Mouse (Mus musculus): ENCODE measurements around the gene Duox1. TPM values are rescaled to one million over a fixed set of nuclear protein-coding genes. Genes with fewer than 3 reads are reported as not detected.

Duox1 gene
- polyA plus RNA-seq, 1 experiment = not detected

DNA sequence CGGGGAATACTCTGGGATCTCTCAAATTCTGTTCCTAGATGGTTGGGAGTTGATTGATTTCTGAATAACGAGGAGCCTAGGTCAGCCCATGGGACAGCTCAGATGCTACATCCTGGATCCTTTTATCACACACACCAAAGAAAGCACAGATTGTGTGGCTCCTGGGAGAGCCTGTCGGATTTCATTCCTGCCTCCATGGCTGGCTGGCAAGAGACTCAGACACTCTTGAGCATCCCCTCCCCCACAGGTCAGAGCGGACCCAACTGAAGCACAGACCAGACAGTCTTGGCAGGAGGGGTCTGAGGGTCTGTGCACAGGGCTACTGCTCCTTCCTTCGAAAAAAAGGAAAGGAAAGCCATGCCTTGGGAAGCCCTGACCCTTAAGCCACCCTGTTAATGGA is 51.2 kb downstream of the Duox1 start:
- H3K27me3 ChIP-seq (ENCODE audit: control insufficient read depth) = no peaks in the 10 kb centered on the region
- TF ChIP-seq TAL1 (IDR thresholded peaks at IDR 0.05; ENCODE audit: low read length) = no peak
- no peak for TF ChIP-seq GATA1 (IDR thresholded peaks at IDR 0.05; ENCODE audit: low read length)
- no peaks in the 10 kb centered on the region for H3K9me3 ChIP-seq (ENCODE audit: control insufficient read depth, low read length)
- H3K36me3 ChIP-seq (ENCODE audit: control insufficient read depth) = peaks cover 43% of the 10 kb centered on the region
- H3K4me1 ChIP-seq (ENCODE audit: control insufficient read depth) = peaks cover 82% of the 10 kb centered on the region
- no peak overlapping the region for H3K4me3 ChIP-seq (replicated peaks)

DNA sequence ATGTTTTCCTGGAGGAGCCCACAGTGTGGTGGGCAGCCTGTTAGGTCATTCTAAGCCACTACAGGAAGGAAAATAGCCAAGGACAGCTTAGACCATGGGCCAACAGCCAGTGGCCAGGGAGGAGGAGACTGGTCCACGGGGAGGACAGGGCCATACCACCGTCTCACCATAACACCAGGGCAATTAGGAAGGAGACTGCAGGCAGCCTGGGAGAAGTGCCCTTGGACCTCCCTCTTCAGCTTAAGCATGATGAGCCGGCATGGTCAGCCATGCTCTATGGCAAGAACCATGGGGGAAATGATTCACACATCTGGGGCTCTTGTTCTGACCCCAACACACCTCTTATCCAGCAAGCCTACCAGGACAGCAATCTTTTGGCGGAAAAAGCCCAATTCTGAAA is 51.7 kb downstream of the Duox1 start:
- TF ChIP-seq GATA1 (IDR thresholded peaks at IDR 0.05; ENCODE audit: low read length) (no peak), TAL1 (IDR thresholded peaks at IDR 0.05; ENCODE audit: low read length) (no peak)
- no peaks in the 10 kb centered on the region for H3K27me3 ChIP-seq (ENCODE audit: control insufficient read depth)
- peak overlapping the region; percentile 79 for H3K4me3 ChIP-seq (replicated peaks)
- H3K9me3 ChIP-seq (ENCODE audit: control insufficient read depth, low read length) = no peaks in the 10 kb centered on the region
- H3K36me3 ChIP-seq (ENCODE audit: control insufficient read depth) = peaks cover 38% of the 10 kb centered on the region
- peaks cover 79% of the 10 kb centered on the region for H3K4me1 ChIP-seq (ENCODE audit: control insufficient read depth)

DNA sequence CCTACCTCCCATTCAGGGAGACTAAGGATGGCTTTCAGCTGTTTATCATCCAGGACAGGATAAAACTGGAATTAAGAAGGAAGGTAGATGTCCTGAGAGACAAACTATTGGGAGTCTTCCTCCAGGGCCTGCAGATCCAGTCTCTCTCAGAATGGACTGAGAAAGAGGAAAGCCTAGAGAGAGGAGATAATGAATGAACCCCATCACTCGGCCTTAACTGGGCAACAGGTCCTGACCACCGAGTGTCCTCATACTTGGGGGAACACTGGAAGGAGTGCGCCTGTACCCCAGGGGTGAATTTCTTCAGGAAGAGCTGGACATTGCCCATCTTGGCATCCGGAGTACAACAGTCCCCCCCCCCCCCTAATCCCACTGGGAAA is 52.2 kb downstream of the Duox1 start:
- TF ChIP-seq GATA1 (IDR thresholded peaks at IDR 0.05; ENCODE audit: low read length) (no peak), TAL1 (IDR thresholded peaks at IDR 0.05; ENCODE audit: low read length) (no peak)
- Histone ChIP-seq H3K36me3 (ENCODE audit: control insufficient read depth) (peaks cover 34% of the 10 kb centered on the region), H3K4me3 (replicated peaks) (peak overlapping the region; percentile 79), H3K4me1 (ENCODE audit: control insufficient read depth) (peaks cover 76% of the 10 kb centered on the region), H3K27me3 (ENCODE audit: control insufficient read depth) (no peaks in the 10 kb centered on the region), H3K9me3 (ENCODE audit: control insufficient read depth, low read length) (no peaks in the 10 kb centered on the region)

DNA sequence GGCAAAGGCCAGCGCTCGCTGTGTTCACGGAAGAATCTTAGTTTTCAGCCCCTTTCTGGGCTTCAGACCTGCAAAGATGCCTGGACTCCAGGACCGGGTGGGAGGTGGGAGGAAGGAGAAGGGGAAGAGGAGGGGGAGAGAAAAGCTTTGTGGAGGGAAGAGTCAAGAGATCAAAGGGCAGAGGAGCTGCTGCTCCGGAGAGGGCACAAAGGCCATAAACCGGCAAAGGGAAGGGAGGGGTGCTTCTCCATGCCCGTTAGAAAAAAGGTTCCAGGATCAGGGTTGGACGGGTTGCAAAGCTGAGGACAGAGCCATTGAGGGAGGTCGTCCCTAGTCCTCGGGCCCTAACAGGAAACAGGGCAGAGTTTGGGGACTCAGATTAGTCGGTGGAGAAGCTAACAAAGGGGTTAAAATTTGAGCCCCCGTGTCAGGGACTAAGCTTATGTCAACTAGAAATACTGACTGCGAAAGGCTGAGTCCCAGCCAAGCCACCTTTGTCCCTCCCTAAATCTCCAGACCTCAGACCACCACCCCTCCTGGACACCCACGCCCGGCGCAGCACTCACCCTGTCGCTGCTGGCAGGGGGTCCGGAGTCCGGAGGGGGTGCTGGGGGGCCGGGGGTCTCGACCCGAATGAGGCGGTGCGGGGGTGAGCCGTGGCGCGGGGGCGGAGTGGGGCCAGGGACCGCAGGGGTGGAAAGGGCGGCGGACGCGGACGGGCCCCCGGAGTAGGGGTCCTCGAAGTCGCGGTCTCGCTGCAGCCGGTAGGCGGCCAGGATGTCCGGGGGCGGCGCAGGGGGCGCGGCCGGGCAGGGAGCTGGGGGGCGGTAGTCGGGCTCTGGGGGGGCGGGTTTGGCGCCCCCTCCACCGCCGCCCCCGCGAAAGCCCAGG is 52.9 kb downstream of the Duox1 start:
- Histone ChIP-seq H3K4me3 (replicated peaks) (peak overlapping the region; percentile 79), H3K9me3 (ENCODE audit: control insufficient read depth, low read length) (no peaks in the 10 kb centered on the region), H3K27me3 (ENCODE audit: control insufficient read depth) (no peaks in the 10 kb centered on the region), H3K4me1 (ENCODE audit: control insufficient read depth) (peaks cover 71% of the 10 kb centered on the region), H3K36me3 (ENCODE audit: control insufficient read depth) (peaks cover 27% of the 10 kb centered on the region)
- no peak for TF ChIP-seq TAL1 (IDR thresholded peaks at IDR 0.05; ENCODE audit: low read length)
- no peak for TF ChIP-seq GATA1 (IDR thresholded peaks at IDR 0.05; ENCODE audit: low read length)

DNA sequence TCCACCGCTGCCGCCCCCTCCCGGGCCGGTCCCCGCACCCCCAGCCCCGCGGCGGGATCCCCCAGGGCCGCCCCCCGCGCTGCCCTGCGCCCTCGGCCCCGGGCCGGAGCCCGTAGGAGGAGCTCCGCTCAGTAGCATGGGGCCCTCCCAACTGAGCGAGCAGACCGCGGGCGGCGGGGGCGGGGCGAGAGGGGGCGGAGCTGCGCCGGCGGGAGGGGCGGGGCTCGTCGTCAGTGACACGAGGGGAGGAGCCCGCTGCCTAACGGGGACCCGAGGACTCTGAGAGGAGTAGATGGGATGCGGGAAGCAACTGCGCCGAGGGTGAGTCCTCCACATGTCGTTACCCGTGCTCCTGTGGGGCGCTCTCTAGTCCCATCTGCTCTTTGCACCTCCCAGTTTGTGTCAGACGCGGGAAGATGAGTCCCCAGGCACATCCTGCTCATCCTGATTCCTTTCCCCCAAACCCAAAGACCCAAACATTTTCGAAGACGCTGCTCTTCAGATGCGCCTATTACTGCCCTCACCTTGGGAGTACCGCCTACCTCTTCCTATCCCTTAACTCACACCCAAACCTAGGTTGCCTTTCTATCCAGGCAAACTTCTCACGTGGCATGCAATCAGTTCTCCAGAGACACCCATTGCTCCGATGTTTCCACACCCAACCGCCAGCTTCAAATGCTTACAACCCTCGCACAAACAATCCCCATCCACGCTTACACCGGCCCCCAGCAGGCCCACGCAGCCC is 53.7 kb downstream of the Duox1 start, which contains the start of gene Shf:
TSS of gene Shf (minus strand) at position 168 of the 745 bp plus-strand sequence.
- Histone ChIP-seq H3K4me1 (ENCODE audit: control insufficient read depth) (peaks cover 63% of the 10 kb centered on the region), H3K27me3 (ENCODE audit: control insufficient read depth) (no peaks in the 10 kb centered on the region), H3K9me3 (ENCODE audit: control insufficient read depth, low read length) (no peaks in the 10 kb centered on the region), H3K36me3 (ENCODE audit: control insufficient read depth) (peaks cover 19% of the 10 kb centered on the region), H3K4me3 (replicated peaks) (peak within 1 kb of the TSS; percentile 79)
- TF ChIP-seq TAL1 (IDR thresholded peaks at IDR 0.05; ENCODE audit: low read length) = no peak
- no peak for TF ChIP-seq GATA1 (IDR thresholded peaks at IDR 0.05; ENCODE audit: low read length)

DNA sequence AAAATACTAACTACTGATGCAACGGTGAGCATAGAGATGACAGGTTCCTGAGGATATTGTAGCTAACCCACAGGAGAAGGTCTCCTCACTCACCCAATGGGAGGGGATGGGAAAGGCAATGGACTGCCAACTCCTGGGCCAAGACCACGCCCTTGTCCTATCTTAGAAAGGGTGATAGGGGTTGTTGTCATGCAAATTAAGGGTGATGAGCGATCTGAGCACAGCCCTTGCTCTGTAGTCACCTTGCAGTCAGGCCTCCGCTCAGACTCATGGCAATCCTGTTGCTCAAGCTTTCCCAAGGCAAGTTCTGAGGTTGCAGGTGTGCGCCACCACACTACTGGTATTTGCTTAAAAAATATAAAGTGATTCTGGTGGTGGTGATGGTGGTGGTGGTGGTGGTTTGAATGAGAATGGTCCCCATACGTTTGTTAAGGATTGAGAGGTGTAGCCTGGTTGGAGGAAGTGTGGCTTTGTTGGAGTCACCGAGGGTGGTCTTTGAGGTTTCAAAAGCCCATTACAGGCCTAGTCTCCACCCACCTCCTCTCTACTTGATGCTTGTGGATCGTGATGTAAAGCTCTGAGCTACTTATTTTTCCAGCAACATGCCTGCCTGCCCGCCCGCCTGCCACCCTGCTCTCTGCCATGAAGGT is 54.8 kb downstream of the Duox1 start:
- no peaks in the 10 kb centered on the region for H3K9me3 ChIP-seq (ENCODE audit: control insufficient read depth, low read length)
- peaks cover 13% of the 10 kb centered on the region for H3K36me3 ChIP-seq (ENCODE audit: control insufficient read depth)
- TF ChIP-seq GATA1 (IDR thresholded peaks at IDR 0.05; ENCODE audit: low read length) (no peak), TAL1 (IDR thresholded peaks at IDR 0.05; ENCODE audit: low read length) (no peak)
- H3K27me3 ChIP-seq (ENCODE audit: control insufficient read depth) = no peaks in the 10 kb centered on the region
- H3K4me3 ChIP-seq (replicated peaks) = peak overlapping the region; percentile 40
- peaks cover 58% of the 10 kb centered on the region for H3K4me1 ChIP-seq (ENCODE audit: control insufficient read depth)

DNA sequence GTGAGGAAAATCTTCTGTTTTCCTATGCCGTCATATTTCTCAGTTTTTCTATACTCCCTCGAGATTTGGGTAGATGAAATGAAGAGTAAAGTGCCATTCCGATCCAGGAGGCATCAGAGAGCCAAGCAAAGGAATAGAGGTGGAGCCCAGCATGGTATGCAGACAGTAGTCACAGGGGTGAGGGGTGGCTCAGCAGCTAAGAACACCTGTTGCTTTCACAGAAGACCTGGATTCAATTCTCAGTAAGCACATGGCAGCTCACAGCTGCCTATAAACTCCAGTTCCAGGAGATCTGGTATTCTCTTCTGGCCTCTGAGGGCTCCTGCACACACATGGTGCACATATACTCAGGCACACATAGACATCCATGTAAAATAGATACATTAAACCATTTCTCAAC is 56.6 kb downstream of the Duox1 start:
- H3K36me3 ChIP-seq (ENCODE audit: control insufficient read depth) = peaks cover 1% of the 10 kb centered on the region
- no peaks in the 10 kb centered on the region for H3K9me3 ChIP-seq (ENCODE audit: control insufficient read depth, low read length)
- H3K27me3 ChIP-seq (ENCODE audit: control insufficient read depth) = no peaks in the 10 kb centered on the region
- H3K4me1 ChIP-seq (ENCODE audit: control insufficient read depth) = peaks cover 50% of the 10 kb centered on the region
- TF ChIP-seq GATA1 (IDR thresholded peaks at IDR 0.05; ENCODE audit: low read length) (no peak), TAL1 (IDR thresholded peaks at IDR 0.05; ENCODE audit: low read length) (no peak)
- no peak overlapping the region for H3K4me3 ChIP-seq (replicated peaks)

DNA sequence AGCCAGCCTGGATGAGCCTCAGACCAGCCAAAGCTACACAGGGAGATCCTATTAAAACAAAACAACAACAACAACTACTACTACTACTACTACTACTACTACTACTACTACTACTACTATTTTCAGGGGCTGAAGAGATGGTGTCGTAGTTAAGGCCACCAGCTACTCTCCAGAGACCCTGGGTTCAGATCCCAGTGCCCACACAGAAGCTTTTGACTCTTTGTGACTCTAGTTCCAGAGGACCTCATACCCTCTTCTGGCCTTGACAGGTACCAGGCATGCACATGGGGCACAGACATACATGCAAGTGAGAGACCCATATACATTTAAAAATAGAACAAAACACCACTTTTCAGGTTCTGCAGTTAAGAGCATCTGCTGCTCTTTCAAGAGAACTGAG is 57.1 kb downstream of the Duox1 start:
- Histone ChIP-seq H3K4me3 (replicated peaks) (no peak overlapping the region), H3K4me1 (ENCODE audit: control insufficient read depth) (peaks cover 45% of the 10 kb centered on the region), H3K9me3 (ENCODE audit: control insufficient read depth, low read length) (no peaks in the 10 kb centered on the region), H3K27me3 (ENCODE audit: control insufficient read depth) (no peaks in the 10 kb centered on the region), H3K36me3 (ENCODE audit: control insufficient read depth) (no peaks in the 10 kb centered on the region)
- TF ChIP-seq GATA1 (IDR thresholded peaks at IDR 0.05; ENCODE audit: low read length) (no peak), TAL1 (IDR thresholded peaks at IDR 0.05; ENCODE audit: low read length) (no peak)

DNA sequence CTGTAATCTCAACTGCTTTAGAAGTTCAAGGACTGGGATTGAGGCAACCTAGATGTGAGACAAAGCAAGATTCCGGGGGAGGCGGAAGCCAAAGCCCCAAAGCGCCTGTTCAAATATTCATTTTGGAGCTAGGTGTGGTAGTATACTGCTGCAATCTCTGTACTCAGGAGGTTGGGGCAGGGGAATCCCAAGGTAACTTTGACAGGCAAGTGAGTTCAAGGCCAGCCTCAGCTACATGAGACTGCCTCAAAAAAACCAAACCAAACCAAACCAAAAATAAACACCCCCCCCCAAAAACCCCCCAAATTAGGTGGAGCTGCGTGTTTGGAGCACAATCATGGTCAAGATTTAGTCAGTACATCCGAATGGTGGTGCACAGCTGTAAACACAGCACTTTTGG is 58.5 kb downstream of the Duox1 start:
- Histone ChIP-seq H3K4me1 (ENCODE audit: control insufficient read depth) (peaks cover 47% of the 10 kb centered on the region), H3K4me3 (replicated peaks) (no peak overlapping the region), H3K36me3 (ENCODE audit: control insufficient read depth) (no peaks in the 10 kb centered on the region), H3K27me3 (ENCODE audit: control insufficient read depth) (peaks cover 2% of the 10 kb centered on the region; the same call in 1 of the 2 replicates), H3K9me3 (ENCODE audit: control insufficient read depth, low read length) (no peaks in the 10 kb centered on the region)
- TF ChIP-seq GATA1 (IDR thresholded peaks at IDR 0.05; ENCODE audit: low read length) = no peak
- no peak for TF ChIP-seq TAL1 (IDR thresholded peaks at IDR 0.05; ENCODE audit: low read length)

Measured in erythroblast, embryonic 14.5 days (primary cell).